Mouse (Mus musculus): ENCODE measurements around the gene Gstm5. TPM values are rescaled to one million over a fixed set of nuclear protein-coding genes. Genes with fewer than 3 reads are reported as not detected.
"Not testable (repeated sequence)": the region's sequence is repeated elsewhere in the genome, so short reads cannot be mapped to it uniquely, and the experiment has no call there.

The Gstm5 gene
- polyA plus RNA-seq, 1 experiment from 2014 or later = 166 TPM

DNA sequence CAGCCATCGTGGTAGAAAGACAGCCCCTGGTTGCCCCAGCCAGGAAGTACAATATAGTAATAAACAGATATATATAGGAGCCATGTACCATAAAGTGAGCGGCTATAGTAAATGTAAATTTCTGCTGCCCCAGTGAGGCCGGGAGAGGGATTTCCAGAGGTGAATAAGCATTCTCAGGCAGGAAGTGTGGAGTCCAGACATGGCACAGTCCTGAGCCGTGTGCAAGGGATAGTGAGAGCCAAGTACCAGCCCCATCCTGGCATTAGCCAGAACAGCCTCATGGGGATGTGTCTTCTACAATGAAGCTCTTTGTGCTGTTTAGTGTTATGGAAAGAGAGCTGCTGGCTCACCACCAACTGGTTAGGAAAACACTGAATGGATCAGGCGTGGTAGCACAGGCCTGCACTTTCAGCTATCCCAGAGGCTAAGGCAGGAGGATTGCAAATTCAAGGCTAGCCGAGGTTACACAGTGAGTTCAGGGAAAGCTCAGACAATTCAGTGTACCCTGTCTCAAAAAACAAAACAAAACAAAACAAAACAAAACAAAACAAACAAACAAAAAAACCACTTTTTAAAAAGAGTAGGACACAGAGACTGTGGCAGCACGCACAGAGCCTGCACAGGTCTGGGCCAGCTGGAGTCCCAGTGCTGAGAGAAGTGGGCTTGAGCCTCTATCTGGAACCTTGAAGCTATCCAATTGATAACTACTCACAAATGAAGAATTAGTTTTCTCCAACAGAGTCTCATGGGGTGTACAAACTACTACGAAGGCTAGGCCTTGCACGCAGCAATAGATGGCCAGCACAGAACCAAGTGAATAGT lies 7.7 kb upstream of the Gstm5 start:
- Histone ChIP-seq H3K36me3 (ENCODE audit: control insufficient read depth, insufficient read depth, low read length) (no peaks in the 10 kb centered on the region), H3K27ac (ENCODE audit: low read length) (no peak overlapping the region), H3K4me3 (ENCODE audit: low read depth, low read length) (no peak overlapping the region), H3K9ac (replicated peaks; ENCODE audit: low read depth, low read length) (no peak overlapping the region), H3K4me1 (ENCODE audit: control insufficient read depth, insufficient read depth, low read length) (no peaks in the 10 kb centered on the region), H3K27me3 (ENCODE audit: control insufficient read depth, insufficient read depth, low read length) (no peaks in the 10 kb centered on the region), H3K4me2 (replicated peaks; ENCODE audit: low read depth, low read length) (no peak overlapping the region), H3K9me3 (ENCODE audit: control insufficient read depth, low read depth, low read length) (no peaks in the 10 kb centered on the region)
- peak; percentile 71 for ATAC-seq (ENCODE audit: insufficient number of reproducible peaks, insufficient read depth, low FRiP score, low read depth)
- 83% methylated on average over 9 of the region's 9 CpGs for WGBS

DNA sequence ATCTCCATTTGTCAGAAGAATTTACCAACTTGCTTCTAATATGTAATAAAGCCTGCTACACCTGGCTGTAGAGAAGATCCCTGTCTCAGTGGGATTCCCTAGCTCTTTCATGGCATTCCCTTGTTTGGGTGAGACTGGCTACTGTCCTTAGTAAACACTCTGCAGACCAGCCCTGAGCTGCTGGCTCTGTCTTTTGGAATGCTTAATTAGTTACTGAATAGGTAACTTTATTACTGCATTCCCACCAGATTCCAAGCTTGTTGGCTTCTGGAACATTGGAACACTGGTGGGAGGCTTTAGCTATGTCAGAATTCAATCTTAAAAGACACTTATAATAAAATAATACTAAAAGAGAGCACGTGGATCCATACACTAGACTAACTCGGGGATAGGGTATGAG lies 6.4 kb upstream of the Gstm5 start:
- H3K4me2 ChIP-seq (replicated peaks; ENCODE audit: low read depth, low read length); H3K27me3 ChIP-seq (ENCODE audit: control insufficient read depth, insufficient read depth, low read length); H3K4me1 ChIP-seq (ENCODE audit: control insufficient read depth, insufficient read depth, low read length); H3K36me3 ChIP-seq (ENCODE audit: control insufficient read depth, insufficient read depth, low read length); ATAC-seq (ENCODE audit: insufficient number of reproducible peaks, insufficient read depth, low FRiP score, low read depth); H3K9ac ChIP-seq (replicated peaks; ENCODE audit: low read depth, low read length); H3K27ac ChIP-seq (ENCODE audit: low read length); H3K4me3 ChIP-seq (ENCODE audit: low read depth, low read length); H3K9me3 ChIP-seq (ENCODE audit: control insufficient read depth, low read depth, low read length): not testable (repeated sequence)
- 85% methylated on average over 2 of the region's 2 CpGs for WGBS

DNA sequence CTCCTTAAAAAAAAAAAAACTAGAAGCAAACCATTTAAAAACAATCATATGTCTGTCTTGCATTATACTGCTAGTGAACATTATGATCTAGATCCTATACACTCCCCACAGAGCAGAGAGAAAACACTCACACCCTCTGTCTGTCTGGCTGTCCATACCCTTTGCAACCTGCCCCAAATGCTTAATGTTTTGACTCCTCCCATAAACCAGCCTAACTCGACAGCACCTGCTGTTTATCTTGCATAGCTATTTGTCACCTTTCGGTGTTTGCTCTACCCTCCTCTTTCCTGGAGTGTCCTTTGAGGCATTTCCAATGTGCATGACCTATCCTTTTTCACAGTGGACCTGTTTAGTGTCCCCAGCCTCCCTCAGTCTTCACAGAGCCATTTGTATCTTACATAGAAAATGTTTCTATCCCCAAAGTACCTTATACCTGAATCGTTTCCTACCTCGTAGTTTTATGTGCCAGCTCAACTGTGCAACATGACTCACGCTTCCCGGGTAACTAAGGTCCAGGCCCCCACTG lies 364 bp upstream of the Gstm5 start:
- 0 out of 2 replicates have a peak, but pooled peaks cover 2% of the 10 kb centered on the region for H3K4me1 ChIP-seq (ENCODE audit: control insufficient read depth, insufficient read depth, low read length)
- peak overlapping the region; percentile 15; the same call in 1 of the 2 replicates for H3K27ac ChIP-seq (ENCODE audit: low read length)
- no peaks in the 10 kb centered on the region for H3K27me3 ChIP-seq (ENCODE audit: control insufficient read depth, insufficient read depth, low read length)
- H3K9me3 ChIP-seq (ENCODE audit: control insufficient read depth, low read depth, low read length) = no peaks in the 10 kb centered on the region
- whole genome bisulfite sequencing = 6% methylated on average over 6 of the region's 6 CpGs
- peaks cover 4% of the 10 kb centered on the region; the same call in 1 of the 2 replicates for H3K36me3 ChIP-seq (ENCODE audit: control insufficient read depth, insufficient read depth, low read length)
- H3K9ac ChIP-seq (replicated peaks; ENCODE audit: low read depth, low read length) = no peak overlapping the region
- ATAC-seq (ENCODE audit: insufficient number of reproducible peaks, insufficient read depth, low FRiP score, low read depth) = no peak
- H3K4me3 ChIP-seq (ENCODE audit: low read depth, low read length) = peak overlapping the region; percentile 69
- H3K4me2 ChIP-seq (replicated peaks; ENCODE audit: low read depth, low read length) = peak overlapping the region; percentile 91

DNA sequence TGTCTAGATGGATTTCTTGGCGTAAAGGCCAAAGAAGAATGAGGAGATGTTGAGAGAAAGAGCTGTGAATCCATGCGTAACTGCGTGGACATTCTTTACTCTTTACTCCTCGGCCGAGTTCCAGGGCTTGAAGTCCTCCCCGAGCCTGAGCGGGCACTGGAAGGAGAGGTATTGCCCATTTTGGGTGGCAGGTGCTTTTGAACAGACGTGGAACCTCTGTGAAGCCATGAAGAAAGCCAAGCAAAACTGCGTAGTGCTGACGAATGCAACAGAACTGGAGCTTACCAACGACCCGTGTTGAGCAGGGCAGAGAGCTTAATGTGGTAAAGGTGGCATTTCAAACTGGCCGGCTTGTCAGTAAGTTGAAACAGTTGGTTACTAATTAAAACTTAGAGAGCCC lies 3.1 kb downstream of the Gstm5 start:
- Histone ChIP-seq H3K27ac (ENCODE audit: low read length) (no peak overlapping the region), H3K27me3 (ENCODE audit: control insufficient read depth, insufficient read depth, low read length) (no peaks in the 10 kb centered on the region), H3K4me3 (ENCODE audit: low read depth, low read length) (no peak overlapping the region), H3K4me1 (ENCODE audit: control insufficient read depth, insufficient read depth, low read length) (0 out of 2 replicates have a peak, but pooled peaks cover 2% of the 10 kb centered on the region), H3K9me3 (ENCODE audit: control insufficient read depth, low read depth, low read length) (no peaks in the 10 kb centered on the region), H3K36me3 (ENCODE audit: control insufficient read depth, insufficient read depth, low read length) (peaks cover 4% of the 10 kb centered on the region; the same call in 1 of the 2 replicates), H3K9ac (replicated peaks; ENCODE audit: low read depth, low read length) (no peak overlapping the region), H3K4me2 (replicated peaks; ENCODE audit: low read depth, low read length) (no peak overlapping the region)
- WGBS = 93% methylated on average over 13 of the region's 13 CpGs
- no peak for ATAC-seq (ENCODE audit: insufficient number of reproducible peaks, insufficient read depth, low FRiP score, low read depth)

DNA sequence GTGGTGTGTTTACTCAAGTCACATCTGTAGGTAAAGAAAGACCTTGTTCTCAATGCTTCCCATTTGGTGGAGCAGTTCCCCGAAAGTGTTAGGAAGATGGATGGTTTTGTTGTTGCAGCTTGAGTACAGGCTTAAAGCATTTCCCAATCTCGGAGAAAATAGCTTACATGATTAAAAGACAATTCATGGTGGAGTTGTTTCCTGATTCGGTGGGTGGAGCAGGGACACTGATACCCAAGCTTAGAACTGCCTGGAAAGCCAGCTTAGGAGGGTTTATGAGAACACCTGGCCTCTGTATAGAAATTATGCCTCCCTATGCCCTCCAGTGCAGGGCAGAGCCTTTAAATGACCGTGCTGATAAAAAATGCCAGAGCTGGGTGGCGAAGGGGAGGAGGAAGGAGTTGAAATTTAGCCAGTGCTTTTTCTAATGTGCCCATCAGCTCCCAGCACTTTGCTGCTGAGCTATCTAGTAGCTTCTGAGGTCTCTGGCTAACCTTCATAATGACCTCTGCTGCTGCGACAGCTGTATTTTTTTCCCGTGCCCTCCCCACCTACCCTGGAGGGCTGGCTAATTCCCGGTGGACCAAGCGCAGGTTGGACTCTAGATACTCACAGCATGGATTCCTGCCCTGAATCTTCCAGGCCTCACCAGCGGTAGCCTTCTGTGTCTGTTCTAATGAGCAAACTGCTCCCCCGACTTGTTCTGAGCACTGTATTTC lies 5.5 kb downstream of the Gstm5 start:
- Histone ChIP-seq H3K27me3 (ENCODE audit: control insufficient read depth, insufficient read depth, low read length) (no peaks in the 10 kb centered on the region), H3K4me3 (ENCODE audit: low read depth, low read length) (no peak overlapping the region), H3K4me1 (ENCODE audit: control insufficient read depth, insufficient read depth, low read length) (no peaks in the 10 kb centered on the region), H3K4me2 (replicated peaks; ENCODE audit: low read depth, low read length) (no peak overlapping the region), H3K9me3 (ENCODE audit: control insufficient read depth, low read depth, low read length) (no peaks in the 10 kb centered on the region), H3K9ac (replicated peaks; ENCODE audit: low read depth, low read length) (no peak overlapping the region), H3K36me3 (ENCODE audit: control insufficient read depth, insufficient read depth, low read length) (peaks cover 4% of the 10 kb centered on the region; the same call in 1 of the 2 replicates), H3K27ac (ENCODE audit: low read length) (no peak overlapping the region)
- ATAC-seq (ENCODE audit: insufficient number of reproducible peaks, insufficient read depth, low FRiP score, low read depth) = no peak
- 60% methylated on average over 11 of the region's 11 CpGs for WGBS

DNA sequence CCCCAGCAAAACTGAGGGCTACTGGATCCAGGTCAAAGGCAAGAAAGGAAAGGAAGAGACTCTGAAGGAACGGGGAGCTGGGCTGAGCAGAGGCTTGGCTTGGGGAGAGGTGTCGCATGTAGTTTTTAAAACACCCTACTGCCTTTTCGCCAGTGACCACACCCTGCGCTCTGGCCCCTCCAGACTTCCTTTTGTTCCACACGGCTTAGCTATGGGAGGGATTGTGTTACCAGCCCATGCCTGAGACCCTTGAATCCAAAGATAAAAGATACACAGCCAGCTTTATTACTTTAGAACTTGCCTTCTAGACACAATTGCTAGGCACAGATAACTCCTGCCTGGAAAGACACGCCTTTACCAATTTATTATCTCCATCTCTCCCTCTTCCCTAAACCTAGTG lies 10.3 kb downstream of the Gstm5 start:
- Histone ChIP-seq H3K36me3 (ENCODE audit: control insufficient read depth, insufficient read depth, low read length) (no peaks in the 10 kb centered on the region), H3K9me3 (ENCODE audit: control insufficient read depth, low read depth, low read length) (no peaks in the 10 kb centered on the region), H3K9ac (replicated peaks; ENCODE audit: low read depth, low read length) (no peak overlapping the region), H3K27me3 (ENCODE audit: control insufficient read depth, insufficient read depth, low read length) (no peaks in the 10 kb centered on the region), H3K4me2 (replicated peaks; ENCODE audit: low read depth, low read length) (no peak overlapping the region), H3K4me3 (ENCODE audit: low read depth, low read length) (no peak overlapping the region), H3K4me1 (ENCODE audit: control insufficient read depth, insufficient read depth, low read length) (no peaks in the 10 kb centered on the region), H3K27ac (ENCODE audit: low read length) (no peak overlapping the region)
- no peak for ATAC-seq (ENCODE audit: insufficient number of reproducible peaks, insufficient read depth, low FRiP score, low read depth)
- 57% methylated on average over 6 of the region's 6 CpGs for WGBS

DNA sequence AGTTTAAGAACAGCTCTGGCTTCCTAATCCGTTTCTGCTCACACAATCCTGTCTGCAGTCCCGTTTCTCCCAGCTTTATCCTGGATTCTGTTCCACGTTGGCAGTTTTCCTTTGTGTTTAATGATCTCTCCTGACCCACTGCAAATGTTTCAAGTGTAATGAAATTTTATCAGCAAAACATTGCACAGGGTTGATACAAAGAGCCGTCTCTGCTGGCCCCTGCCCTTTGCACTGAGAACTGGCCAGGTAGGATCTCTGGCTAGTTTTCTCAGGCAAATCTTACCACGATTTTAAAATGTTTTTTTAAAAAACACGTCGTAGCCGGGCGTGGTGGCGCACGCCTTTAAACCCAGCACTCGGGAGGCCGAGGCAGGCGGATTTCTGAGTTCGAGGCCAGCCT lies 21.1 kb downstream of the Gstm5 start:
- Histone ChIP-seq H3K27ac (ENCODE audit: low read length) (no peak overlapping the region), H3K4me1 (ENCODE audit: control insufficient read depth, insufficient read depth, low read length) (no peaks in the 10 kb centered on the region), H3K36me3 (ENCODE audit: control insufficient read depth, insufficient read depth, low read length) (no peaks in the 10 kb centered on the region), H3K4me2 (replicated peaks; ENCODE audit: low read depth, low read length) (no peak overlapping the region), H3K9ac (replicated peaks; ENCODE audit: low read depth, low read length) (no peak overlapping the region), H3K27me3 (ENCODE audit: control insufficient read depth, insufficient read depth, low read length) (no peaks in the 10 kb centered on the region), H3K4me3 (ENCODE audit: low read depth, low read length) (no peak overlapping the region), H3K9me3 (ENCODE audit: control insufficient read depth, low read depth, low read length) (no peaks in the 10 kb centered on the region)
- 68% methylated on average over 15 of the region's 15 CpGs for WGBS
- ATAC-seq (ENCODE audit: insufficient number of reproducible peaks, insufficient read depth, low FRiP score, low read depth) = no peak

DNA sequence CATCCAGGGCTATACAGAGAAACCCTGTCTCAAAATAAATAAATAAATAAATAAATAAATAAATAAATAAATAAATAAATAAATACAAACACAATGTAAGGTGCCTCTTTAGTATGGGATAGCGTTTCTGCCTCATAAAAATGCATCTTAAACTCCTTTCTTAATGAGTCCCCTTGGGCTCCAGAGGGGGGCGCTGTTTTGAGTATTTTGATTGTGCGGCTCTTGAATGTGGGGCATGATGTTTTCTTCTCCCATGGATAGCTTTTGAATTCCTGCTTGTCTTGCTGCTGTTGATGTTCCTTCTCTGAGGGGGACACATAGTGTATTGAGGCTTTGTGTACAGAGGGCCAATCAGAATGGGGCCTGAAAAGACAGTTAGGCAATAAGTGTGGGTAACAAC lies 21.5 kb downstream of the Gstm5 start:
- no peaks in the 10 kb centered on the region for H3K9me3 ChIP-seq (ENCODE audit: control insufficient read depth, low read depth, low read length)
- 78% methylated on average over 3 of the region's 3 CpGs for WGBS
- no peak for ATAC-seq (ENCODE audit: insufficient number of reproducible peaks, insufficient read depth, low FRiP score, low read depth)
- no peaks in the 10 kb centered on the region for H3K4me1 ChIP-seq (ENCODE audit: control insufficient read depth, insufficient read depth, low read length)
- no peak overlapping the region for H3K9ac ChIP-seq (replicated peaks; ENCODE audit: low read depth, low read length)
- no peak overlapping the region for H3K27ac ChIP-seq (ENCODE audit: low read length)
- no peak overlapping the region for H3K4me3 ChIP-seq (ENCODE audit: low read depth, low read length)
- no peaks in the 10 kb centered on the region for H3K27me3 ChIP-seq (ENCODE audit: control insufficient read depth, insufficient read depth, low read length)
- no peak overlapping the region for H3K4me2 ChIP-seq (replicated peaks; ENCODE audit: low read depth, low read length)
- no peaks in the 10 kb centered on the region for H3K36me3 ChIP-seq (ENCODE audit: control insufficient read depth, insufficient read depth, low read length)
